22 mouse cellular contexts compared by ENCODE assay signal in the genomic region with DNA sequence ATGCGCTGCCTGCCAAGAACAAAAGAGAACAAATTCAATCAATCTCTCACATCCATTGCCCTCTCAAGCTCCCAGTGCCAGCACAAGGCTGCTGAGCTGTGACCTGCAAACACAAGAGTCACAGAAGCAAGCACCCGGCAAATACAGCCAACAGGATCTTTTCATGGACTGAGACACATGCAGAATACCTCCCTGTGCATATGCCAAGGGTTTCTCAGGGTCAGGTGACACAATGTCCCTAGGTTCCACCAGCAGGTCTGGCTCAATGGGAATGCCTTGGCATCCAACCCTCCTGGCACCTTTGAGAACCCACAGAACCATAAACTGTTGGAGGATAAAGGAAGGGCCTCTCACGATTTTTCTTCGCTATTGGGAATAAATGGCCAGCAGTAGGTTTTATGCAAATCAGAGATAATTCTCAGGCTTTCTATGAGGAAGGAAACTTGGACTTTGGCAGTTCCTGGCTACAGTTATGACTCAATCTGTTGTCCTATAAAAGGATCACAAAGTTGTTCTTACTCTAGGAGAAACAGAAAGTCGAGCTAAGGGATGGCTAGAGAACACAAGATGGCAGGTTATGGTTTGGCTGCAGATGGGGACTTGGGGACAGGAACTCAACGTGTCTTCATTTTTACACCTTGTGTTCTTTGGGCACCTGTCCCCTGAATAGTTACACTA.
DNase-seq lines count a peak whose midpoint lies in the region; ATAC-seq lines count a peak whose summit lies in the region.
"Had no signal": no experiment of that assay in that cellular context is flagged by ENCODE, and none has a peak within 500 bp of the region (broad histone marks: within the 10 kb centered on the region; RNA-seq: fewer than 3 reads in every experiment).

No protein-coding gene starts in this region.

- WGBS in hindbrain, embryonic 16.5 days: 75% methylated on average over 6 of the region's 6 CpGs
- 80% methylated on average over 6 of the region's 6 CpGs for WGBS in hindbrain, embryonic 14.5 days
- 50% methylated on average over 6 of the region's 6 CpGs for WGBS in large intestine, adult 2 months
- WGBS in heart, embryonic 11.5 days (ENCODE audit: insufficient replicate concordance): 86% methylated on average over 6 of the region's 6 CpGs
- 84% methylated on average over 6 of the region's 6 CpGs for WGBS in midbrain, embryonic 15.5 days

- no peak overlapping the region for H3K4me3 ChIP-seq in hindbrain, embryonic 16.5 days (ENCODE audit: low read length)
- H3K4me3 ChIP-seq in hindbrain, embryonic 14.5 days (replicated peaks; ENCODE audit: low read length): no peak overlapping the region
- H3K4me3 ChIP-seq in heart, embryonic 11.5 days (ENCODE audit: low read depth, low read length): no peak overlapping the region
- H3K4me3 ChIP-seq in midbrain, embryonic 15.5 days: no peak overlapping the region
- H3K4me3 ChIP-seq: embryonic facial prominence, embryonic 15.5 days; limb, embryonic 12.5 days; liver, embryonic 15.5 days; midbrain, embryonic 13.5 days; myocyte had no signal

- H3K27ac ChIP-seq in hindbrain, embryonic 16.5 days (ENCODE audit: low read depth, low read length): no peak overlapping the region
- H3K27ac ChIP-seq in hindbrain, embryonic 14.5 days: no peak overlapping the region
- H3K27ac ChIP-seq in heart, embryonic 11.5 days (ENCODE audit: low read depth, low read length): no peak overlapping the region
- no peak overlapping the region for H3K27ac ChIP-seq in midbrain, embryonic 15.5 days
- H3K27ac ChIP-seq: embryonic facial prominence, embryonic 15.5 days; limb, embryonic 12.5 days; liver, embryonic 15.5 days; midbrain, embryonic 13.5 days had no signal

- no peak overlapping the region for H3K9ac ChIP-seq in hindbrain, embryonic 16.5 days (ENCODE audit: low read depth, low read length)
- H3K9ac ChIP-seq in hindbrain, embryonic 14.5 days: no peak overlapping the region
- no peak overlapping the region for H3K9ac ChIP-seq in heart, embryonic 11.5 days (ENCODE audit: low read depth, low read length)
- H3K9ac ChIP-seq in midbrain, embryonic 15.5 days: no peak overlapping the region
- H3K9ac ChIP-seq: embryonic facial prominence, embryonic 15.5 days; limb, embryonic 12.5 days; liver, embryonic 15.5 days; midbrain, embryonic 13.5 days had no signal

- ATAC-seq in hindbrain, embryonic 16.5 days: peak; percentile 55; the same call in 1 of the 2 replicates
- no peak for ATAC-seq in hindbrain, embryonic 14.5 days (ENCODE audit: low FRiP score)
- no peak for ATAC-seq in heart, embryonic 11.5 days (replicated peaks; ENCODE audit: insufficient number of reproducible peaks, low FRiP score, low TSS enrichment)
- no peak for ATAC-seq in midbrain, embryonic 15.5 days (replicated peaks)
- ATAC-seq: forebrain, embryonic 16.5 days; midbrain, embryonic 13.5 days had no signal

- no peaks in the 10 kb centered on the region for H3K36me3 ChIP-seq in hindbrain, embryonic 16.5 days (ENCODE audit: control insufficient read depth, insufficient read depth, low read length)
- no peaks in the 10 kb centered on the region for H3K36me3 ChIP-seq in hindbrain, embryonic 14.5 days (replicated peaks; ENCODE audit: control insufficient read depth, insufficient read depth)
- H3K36me3 ChIP-seq in heart, embryonic 11.5 days (ENCODE audit: control insufficient read depth, insufficient read depth, low read length): no peaks in the 10 kb centered on the region
- no peaks in the 10 kb centered on the region for H3K36me3 ChIP-seq in midbrain, embryonic 15.5 days (replicated peaks)
- H3K36me3 ChIP-seq: embryonic facial prominence, embryonic 15.5 days; limb, embryonic 12.5 days; liver, embryonic 15.5 days; midbrain, embryonic 13.5 days had no signal

- H3K4me1 ChIP-seq in hindbrain, embryonic 16.5 days (ENCODE audit: control insufficient read depth, insufficient read depth, low read depth, low read length): peaks cover 4% of the 10 kb centered on the region
- H3K4me1 ChIP-seq in hindbrain, embryonic 14.5 days (replicated peaks; ENCODE audit: control insufficient read depth, insufficient read depth, low read length): peaks cover 5% of the 10 kb centered on the region
- no peaks in the 10 kb centered on the region; the same call in 1 of the 2 replicates for H3K4me1 ChIP-seq in heart, embryonic 11.5 days (ENCODE audit: control insufficient read depth, insufficient read depth, low read length)
- H3K4me1 ChIP-seq in midbrain, embryonic 15.5 days: peaks cover 7% of the 10 kb centered on the region; the same call in 1 of the 2 replicates
- H3K4me1 ChIP-seq: embryonic facial prominence, embryonic 15.5 days had no signal

- H3K9me3 ChIP-seq in hindbrain, embryonic 16.5 days (ENCODE audit: control insufficient read depth, low read length): no peaks in the 10 kb centered on the region
- no peaks in the 10 kb centered on the region for H3K9me3 ChIP-seq in hindbrain, embryonic 14.5 days (ENCODE audit: control insufficient read depth, low read length)
- H3K9me3 ChIP-seq in heart, embryonic 11.5 days (replicated peaks; ENCODE audit: control insufficient read depth, low read length): no peaks in the 10 kb centered on the region
- no peaks in the 10 kb centered on the region for H3K9me3 ChIP-seq in midbrain, embryonic 15.5 days
- H3K9me3 ChIP-seq: embryonic facial prominence, embryonic 15.5 days; limb, embryonic 12.5 days; liver, embryonic 15.5 days; midbrain, embryonic 13.5 days had no signal

- no peak overlapping the region for H3K4me2 ChIP-seq in hindbrain, embryonic 16.5 days (ENCODE audit: low read length)
- no peak overlapping the region for H3K4me2 ChIP-seq in hindbrain, embryonic 14.5 days (replicated peaks)
- no peak overlapping the region for H3K4me2 ChIP-seq in heart, embryonic 11.5 days
- H3K4me2 ChIP-seq in midbrain, embryonic 15.5 days: no peak overlapping the region
- H3K4me2 ChIP-seq: embryonic facial prominence, embryonic 15.5 days; limb, embryonic 12.5 days; liver, embryonic 15.5 days; midbrain, embryonic 13.5 days had no signal

- DNase-seq in hindbrain, embryonic 14.5 days (ENCODE audit: low spot score): no peak
- peak; percentile 80 for DNase-seq in cerebellum, adult 11-12 months
- peak; percentile 51 to 56 for DNase-seq in cerebellum, postnatal 10 days
- DNase-seq in large intestine, adult 2 months (ENCODE audit: low read depth, low spot score): peak; percentile 38
- DNase-seq in retina, embryonic 14.5 days (ENCODE audit: low spot score): no peak
- DNase-seq: adrenal gland, postnatal 25 days; embryo, embryonic 11 days; heart, postnatal 36 days; kidney, adult 9 months; kidney, postnatal 36 days; lung, postnatal 10 days; retina, postnatal 1 day had no signal

- no peaks in the 10 kb centered on the region for H3K27me3 ChIP-seq in hindbrain, embryonic 16.5 days (replicated peaks; ENCODE audit: control insufficient read depth, insufficient read depth, low read length)
- no peaks in the 10 kb centered on the region for H3K27me3 ChIP-seq in hindbrain, embryonic 14.5 days (ENCODE audit: control insufficient read depth, insufficient read depth, low read length)
- no peaks in the 10 kb centered on the region for H3K27me3 ChIP-seq in heart, embryonic 11.5 days (ENCODE audit: control insufficient read depth, insufficient read depth, low read length)
- no peaks in the 10 kb centered on the region for H3K27me3 ChIP-seq in midbrain, embryonic 15.5 days (replicated peaks)
- H3K27me3 ChIP-seq: CH12.LX; embryonic facial prominence, embryonic 15.5 days; limb, embryonic 12.5 days; liver, embryonic 15.5 days; midbrain, embryonic 13.5 days had no signal

Comparison
In these comparisons a context has a peak if more than half of its experiments do, and no peak if none do; other contexts are left out.
1. DNase-seq: peak in cerebellum, adult 11-12 months (single experiment), cerebellum, postnatal 10 days (2 of 2) and large intestine, adult 2 months (single experiment); none in hindbrain, embryonic 14.5 days (single experiment) and retina, embryonic 14.5 days (single experiment).